Mouse (Mus musculus): ENCODE results near the gene Pappa. TPM values are rescaled to one million over a fixed set of nuclear protein-coding genes. Genes with fewer than 3 reads are reported as not detected.

The Pappa gene
- polyA plus RNA-seq, 1 experiment from 2014 or later = 0.80 TPM

GRCm38 (mm10) chr4:65217651-65218364 is 93.8 kb downstream of the Pappa start:
- Histone ChIP-seq H3K4me3 (no peak overlapping the region), H3K4me1 (peaks cover 9% of the 10 kb centered on the region), H3K27ac (replicated peaks) (0 out of 2 replicates have a peak overlapping the region, but pooled peaks have one; percentile 15), H3K36me3 (no peaks in the 10 kb centered on the region), H3K9me3 (no peaks in the 10 kb centered on the region), H3K27me3 (replicated peaks) (no peaks in the 10 kb centered on the region), H3K4me2 (peak overlapping the region; percentile 28; the same call in 1 of the 2 replicates), H3K9ac (no peak overlapping the region)
- ATAC-seq (ENCODE audit: extremely low read depth, insufficient number of reproducible peaks, low FRiP score, low TSS enrichment) = no peak
- 40% methylated on average over 9 of the region's 9 CpGs for WGBS

- 88% methylated on average over 4 of the region's 4 CpGs for WGBS
Observed at GRCm38 (mm10) chr4:65223901-65224300, 99.9 kb downstream of the Pappa start.

GRCm38 (mm10) chr4:65238540-65238998 is 114.6 kb downstream of the Pappa start:
- Histone ChIP-seq H3K27ac (replicated peaks) (no peak overlapping the region), H3K4me3 (no peak overlapping the region), H3K36me3 (no peaks in the 10 kb centered on the region), H3K27me3 (replicated peaks) (no peaks in the 10 kb centered on the region; the same call in 1 of the 2 replicates), H3K9me3 (no peaks in the 10 kb centered on the region), H3K4me1 (peaks cover 27% of the 10 kb centered on the region), H3K4me2 (no peak overlapping the region), H3K9ac (no peak overlapping the region; the same call in 1 of the 2 replicates)
- 12% methylated on average over 8 of the region's 8 CpGs for WGBS
- no peak for ATAC-seq (ENCODE audit: extremely low read depth, insufficient number of reproducible peaks, low FRiP score, low TSS enrichment)

More at GRCm38 (mm10) chr4:65223901-65224300, 99.9 kb downstream of the Pappa start:
- H3K36me3 ChIP-seq = no peaks in the 10 kb centered on the region
- ATAC-seq (ENCODE audit: extremely low read depth, insufficient number of reproducible peaks, low FRiP score, low TSS enrichment) = no peak
- H3K27me3 ChIP-seq (replicated peaks) = no peaks in the 10 kb centered on the region
- H3K4me3 ChIP-seq = no peak overlapping the region
- H3K4me1 ChIP-seq = no peaks in the 10 kb centered on the region
- H3K9me3 ChIP-seq = no peaks in the 10 kb centered on the region
- no peak overlapping the region for H3K4me2 ChIP-seq
- H3K9ac ChIP-seq = no peak overlapping the region
- no peak overlapping the region for H3K27ac ChIP-seq (replicated peaks)

GRCm38 (mm10) chr4:65242434-65242931 is 118.5 kb downstream of the Pappa start:
- H3K4me2 ChIP-seq = no peak overlapping the region
- H3K27ac ChIP-seq (replicated peaks) = peak overlapping the region; percentile 71
- no peaks in the 10 kb centered on the region for H3K36me3 ChIP-seq
- peak; percentile 46; the same call in 1 of the 2 replicates for ATAC-seq (ENCODE audit: extremely low read depth, insufficient number of reproducible peaks, low FRiP score, low TSS enrichment)
- H3K9ac ChIP-seq = no peak overlapping the region
- H3K9me3 ChIP-seq = no peaks in the 10 kb centered on the region
- H3K4me1 ChIP-seq = peaks cover 32% of the 10 kb centered on the region
- 8% methylated on average over 3 of the region's 3 CpGs for WGBS
- no peak overlapping the region for H3K4me3 ChIP-seq
- no peaks in the 10 kb centered on the region; the same call in 1 of the 2 replicates for H3K27me3 ChIP-seq (replicated peaks)

GRCm38 (mm10) chr4:65243245-65243644 is 119.3 kb downstream of the Pappa start:
- Histone ChIP-seq H3K4me1 (peaks cover 28% of the 10 kb centered on the region), H3K27me3 (replicated peaks) (no peaks in the 10 kb centered on the region; the same call in 1 of the 2 replicates), H3K9ac (no peak overlapping the region), H3K36me3 (no peaks in the 10 kb centered on the region), H3K4me3 (no peak overlapping the region), H3K4me2 (no peak overlapping the region), H3K9me3 (no peaks in the 10 kb centered on the region), H3K27ac (replicated peaks) (peak overlapping the region; percentile 50)
- ATAC-seq (ENCODE audit: extremely low read depth, insufficient number of reproducible peaks, low FRiP score, low TSS enrichment) = no peak
- 40% methylated on average over 2 of the region's 2 CpGs for WGBS

- no peak overlapping the region for H3K4me2 ChIP-seq
- no peaks in the 10 kb centered on the region; the same call in 1 of the 2 replicates for H3K27me3 ChIP-seq (replicated peaks)
- H3K27ac ChIP-seq (replicated peaks) = no peak overlapping the region
- no peaks in the 10 kb centered on the region for H3K36me3 ChIP-seq
- no peak overlapping the region for H3K9ac ChIP-seq
- H3K4me1 ChIP-seq = peaks cover 22% of the 10 kb centered on the region
- WGBS = 62% methylated on average over 4 of the region's 4 CpGs
- no peak for ATAC-seq (ENCODE audit: extremely low read depth, insufficient number of reproducible peaks, low FRiP score, low TSS enrichment)
- H3K9me3 ChIP-seq = no peaks in the 10 kb centered on the region
- no peak overlapping the region for H3K4me3 ChIP-seq
Observed at GRCm38 (mm10) chr4:65245015-65245414, 121.0 kb downstream of the Pappa start.

GRCm38 (mm10) chr4:65245440-65245839 is 121.5 kb downstream of the Pappa start:
- Histone ChIP-seq H3K36me3 (no peaks in the 10 kb centered on the region), H3K9ac (no peak overlapping the region), H3K9me3 (no peaks in the 10 kb centered on the region), H3K4me1 (peaks cover 22% of the 10 kb centered on the region), H3K27ac (replicated peaks) (no peak overlapping the region), H3K4me2 (no peak overlapping the region), H3K27me3 (replicated peaks) (peaks cover 1% of the 10 kb centered on the region; the same call in 1 of the 2 replicates), H3K4me3 (no peak overlapping the region)
- 46% methylated on average over 3 of the region's 3 CpGs for WGBS
- ATAC-seq (ENCODE audit: extremely low read depth, insufficient number of reproducible peaks, low FRiP score, low TSS enrichment) = no peak

GRCm38 (mm10) chr4:65252193-65252592 is 128.2 kb downstream of the Pappa start:
- WGBS = 13% methylated on average over 8 of the region's 8 CpGs
- Histone ChIP-seq H3K27me3 (replicated peaks) (peaks cover 10% of the 10 kb centered on the region; the same call in 1 of the 2 replicates), H3K4me1 (peaks cover 6% of the 10 kb centered on the region; the same call in 1 of the 2 replicates), H3K4me2 (no peak overlapping the region), H3K4me3 (no peak overlapping the region), H3K36me3 (no peaks in the 10 kb centered on the region), H3K9me3 (no peaks in the 10 kb centered on the region), H3K27ac (replicated peaks) (no peak overlapping the region), H3K9ac (no peak overlapping the region)
- ATAC-seq (ENCODE audit: extremely low read depth, insufficient number of reproducible peaks, low FRiP score, low TSS enrichment) = no peak

GRCm38 (mm10) chr4:65254073-65254472 is 130.1 kb downstream of the Pappa start:
- peaks cover 10% of the 10 kb centered on the region; the same call in 1 of the 2 replicates for H3K27me3 ChIP-seq (replicated peaks)
- H3K9me3 ChIP-seq = no peaks in the 10 kb centered on the region
- ATAC-seq (ENCODE audit: extremely low read depth, insufficient number of reproducible peaks, low FRiP score, low TSS enrichment) = no peak
- 94% methylated on average over 1 of the region's 1 CpGs for WGBS
- H3K4me1 ChIP-seq = peaks cover 6% of the 10 kb centered on the region; the same call in 1 of the 2 replicates
- H3K4me3 ChIP-seq = no peak overlapping the region
- H3K4me2 ChIP-seq = no peak overlapping the region
- no peaks in the 10 kb centered on the region for H3K36me3 ChIP-seq
- H3K9ac ChIP-seq = no peak overlapping the region
- H3K27ac ChIP-seq (replicated peaks) = no peak overlapping the region

GRCm38 (mm10) chr4:65267066-65267465 is 143.1 kb downstream of the Pappa start:
- H3K4me3 ChIP-seq = no peak overlapping the region
- H3K4me2 ChIP-seq = no peak overlapping the region
- no peaks in the 10 kb centered on the region for H3K4me1 ChIP-seq
- H3K36me3 ChIP-seq = no peaks in the 10 kb centered on the region
- no peak overlapping the region for H3K27ac ChIP-seq (replicated peaks)
- WGBS = 56% methylated on average over 2 of the region's 2 CpGs
- H3K27me3 ChIP-seq (replicated peaks) = no peaks in the 10 kb centered on the region
- no peaks in the 10 kb centered on the region for H3K9me3 ChIP-seq
- ATAC-seq (ENCODE audit: extremely low read depth, insufficient number of reproducible peaks, low FRiP score, low TSS enrichment) = no peak
- no peak overlapping the region for H3K9ac ChIP-seq

- H3K9ac ChIP-seq = no peak overlapping the region
- no peak for ATAC-seq (ENCODE audit: extremely low read depth, insufficient number of reproducible peaks, low FRiP score, low TSS enrichment)
- no peaks in the 10 kb centered on the region for H3K36me3 ChIP-seq
- H3K9me3 ChIP-seq = no peaks in the 10 kb centered on the region
- WGBS = 78% methylated on average over 2 of the region's 2 CpGs
- H3K4me3 ChIP-seq = no peak overlapping the region
- H3K27ac ChIP-seq (replicated peaks) = no peak overlapping the region
- no peak overlapping the region for H3K4me2 ChIP-seq
- no peaks in the 10 kb centered on the region for H3K27me3 ChIP-seq (replicated peaks)
- no peaks in the 10 kb centered on the region for H3K4me1 ChIP-seq
Observed at GRCm38 (mm10) chr4:65269996-65270395, 146.0 kb downstream of the Pappa start.
